Mouse (Mus musculus): ENCODE results near the gene Gnat1.
A peak's percentile ranks its signal among the peaks of the same experiment; 100 is the strongest.

Gnat1 gene

DNA sequence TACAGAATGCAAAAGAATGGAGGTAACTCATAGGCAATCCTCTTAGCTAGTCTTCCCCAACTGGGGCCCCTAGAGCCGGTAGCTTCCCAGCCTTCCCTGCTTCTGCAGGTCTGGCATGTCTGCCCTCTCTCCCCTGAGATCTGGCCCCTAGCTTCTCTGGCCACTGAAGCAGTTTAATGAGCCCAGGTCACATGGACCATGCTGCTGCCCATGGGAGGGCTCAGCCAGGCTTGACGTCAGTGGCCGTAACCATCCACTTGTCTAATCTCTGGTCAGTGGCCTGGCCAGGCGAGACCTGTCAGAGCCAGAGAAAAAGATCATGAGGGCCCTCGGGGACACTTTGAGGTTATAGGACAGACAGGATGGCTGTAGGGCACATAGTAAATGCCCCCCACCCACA, 9.3 kb downstream of the Gnat1 start:
- no peak for DNase-seq

- no peak for DNase-seq
These were observed 10.0 kb downstream of the Gnat1 start, which contains the start of gene Slc38a3 for GRCm38 (mm10) chr9:107669480-107669945. Gene Slc38a3 (minus strand): TSS chr9:107669530.

- DNase-seq: no peak
These were observed 10.6 kb downstream of the Gnat1 start for GRCm38 (mm10) chr9:107668916-107669315.

- DNase-seq: no peak
These were observed 11.5 kb downstream of the Gnat1 start for GRCm38 (mm10) chr9:107668011-107668410.

GRCm38 (mm10) chr9:107667219-107667618, 12.3 kb downstream of the Gnat1 start:
- peak; percentile 51 for DNase-seq

DNA sequence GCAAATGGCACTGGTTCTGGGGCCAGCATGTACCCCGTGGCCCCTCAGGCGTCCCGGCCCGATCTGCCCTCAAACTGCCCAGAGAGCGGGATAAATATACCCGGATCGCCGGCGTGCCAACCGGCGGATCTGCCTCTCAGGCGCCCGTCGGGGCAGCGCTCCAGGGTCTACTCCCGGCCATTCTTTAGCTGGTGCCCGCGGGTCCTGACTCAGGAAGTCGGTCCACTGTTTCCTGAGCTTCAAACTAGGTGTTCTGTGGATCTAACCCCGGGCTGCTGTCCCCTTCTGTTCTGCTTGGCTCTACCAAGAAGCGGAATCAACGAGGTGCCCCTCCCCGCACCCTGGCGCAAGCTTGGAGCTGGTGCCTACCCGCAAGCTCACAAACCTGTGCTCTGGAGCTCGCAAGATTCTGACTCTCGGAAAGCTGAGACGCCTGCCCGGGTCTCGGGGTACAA, 12.7 kb downstream of the Gnat1 start:
- DNase-seq: no peak

- no peak for DNase-seq
These were observed 14.2 kb downstream of the Gnat1 start for GRCm38 (mm10) chr9:107665308-107665707.

- no peak for DNase-seq
These were observed 16.0 kb downstream of the Gnat1 start for GRCm38 (mm10) chr9:107663525-107663924.

- DNase-seq: no peak
These were observed 17.2 kb downstream of the Gnat1 start for GRCm38 (mm10) chr9:107662342-107662741.

DNA sequence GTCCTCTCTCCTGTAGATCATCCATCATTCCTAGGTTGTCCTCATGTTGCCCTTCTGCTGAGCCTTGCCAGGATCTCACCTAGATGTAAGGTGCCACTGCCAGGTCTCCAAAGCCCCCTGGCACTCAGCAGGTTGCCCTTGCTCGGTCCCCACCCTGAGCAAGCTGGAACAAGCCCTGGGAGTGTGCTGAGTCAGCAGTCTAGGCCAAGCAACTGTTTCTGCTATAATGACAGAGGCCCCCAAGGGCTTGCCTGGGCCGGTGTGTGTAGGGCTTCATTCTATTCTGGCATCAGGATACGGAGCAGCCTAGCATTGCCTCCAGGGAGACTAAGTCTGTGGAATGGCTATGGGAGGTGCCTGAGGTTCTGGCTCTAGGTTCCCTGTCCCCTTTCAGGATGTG, 18.7 kb downstream of the Gnat1 start:
- no peak for DNase-seq

GRCm38 (mm10) chr9:107659961-107660360, 19.6 kb downstream of the Gnat1 start:
- DNase-seq: no peak

DNA sequence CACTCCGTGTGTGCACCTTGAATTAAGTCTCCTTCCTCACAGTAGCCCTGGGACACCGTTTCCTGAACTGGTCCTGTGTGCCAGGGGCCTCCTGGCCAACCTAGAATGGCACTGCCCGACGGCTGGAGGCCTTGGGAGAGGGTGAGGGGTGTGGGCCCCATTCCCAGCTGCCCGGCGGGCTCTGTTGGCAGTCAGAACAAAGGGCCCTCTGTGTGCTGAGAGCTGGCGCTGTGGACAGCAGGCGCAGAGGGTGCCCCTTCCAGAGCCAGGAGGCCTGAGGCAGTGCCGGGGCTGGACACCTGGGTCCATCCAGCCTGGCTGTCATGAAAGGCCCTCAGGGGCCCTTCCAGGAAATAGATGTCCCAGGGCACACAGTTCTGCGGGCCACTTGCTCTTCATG, 20.0 kb downstream of the Gnat1 start:
- DNase-seq: no peak

DNA sequence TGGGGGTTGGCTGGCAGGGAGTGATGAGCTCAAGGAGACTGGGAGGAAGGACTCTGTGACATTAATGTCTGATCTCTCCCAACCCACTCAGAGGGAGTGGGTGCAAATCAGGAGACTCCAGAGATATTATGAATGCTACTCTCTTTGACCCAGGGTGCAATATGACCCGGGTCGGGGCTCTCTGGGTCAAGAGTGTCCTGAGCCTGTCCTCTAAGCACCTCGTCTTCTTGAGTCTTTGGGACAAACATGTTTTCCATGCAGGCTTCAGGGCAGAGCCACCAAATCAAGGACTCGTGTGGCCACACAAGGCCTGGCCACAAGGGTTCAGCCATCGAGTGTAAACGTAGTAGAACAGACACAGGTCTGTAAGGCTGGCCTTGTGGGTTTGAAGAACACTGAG, 21.4 kb downstream of the Gnat1 start:
- DNase-seq: no peak

- DNase-seq: no peak
These were observed 22.4 kb downstream of the Gnat1 start for GRCm38 (mm10) chr9:107657144-107657543.

GRCm38 (mm10) chr9:107654585-107654984, 24.9 kb downstream of the Gnat1 start:
- no peak for DNase-seq

GRCm38 (mm10) chr9:107653474-107653873, 26.0 kb downstream of the Gnat1 start:
- DNase-seq: no peak

GRCm38 (mm10) chr9:107650708-107651481, 28.6 kb downstream of the Gnat1 start:
- no peak for DNase-seq

DNA sequence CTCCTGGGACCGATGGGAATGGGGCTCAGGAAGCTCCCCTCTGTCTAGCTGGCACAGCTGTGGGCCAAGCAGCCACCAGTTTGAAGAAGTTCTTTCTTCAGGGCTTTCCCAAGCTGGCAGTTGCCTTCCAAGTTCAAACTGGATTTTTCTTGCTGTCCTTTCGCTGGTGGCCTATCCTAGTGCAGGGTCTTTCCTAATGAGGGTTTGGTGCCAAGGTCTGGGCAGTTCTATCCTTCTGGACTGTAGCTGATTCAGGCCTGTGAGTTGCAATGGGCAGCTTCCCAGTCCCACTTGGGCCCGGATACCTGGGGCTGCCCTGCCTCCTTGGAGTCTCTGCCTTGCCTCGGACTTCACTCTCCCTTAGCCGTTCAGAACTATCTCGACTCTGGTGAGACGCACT, 29.3 kb downstream of the Gnat1 start:
- no peak for DNase-seq

DNA sequence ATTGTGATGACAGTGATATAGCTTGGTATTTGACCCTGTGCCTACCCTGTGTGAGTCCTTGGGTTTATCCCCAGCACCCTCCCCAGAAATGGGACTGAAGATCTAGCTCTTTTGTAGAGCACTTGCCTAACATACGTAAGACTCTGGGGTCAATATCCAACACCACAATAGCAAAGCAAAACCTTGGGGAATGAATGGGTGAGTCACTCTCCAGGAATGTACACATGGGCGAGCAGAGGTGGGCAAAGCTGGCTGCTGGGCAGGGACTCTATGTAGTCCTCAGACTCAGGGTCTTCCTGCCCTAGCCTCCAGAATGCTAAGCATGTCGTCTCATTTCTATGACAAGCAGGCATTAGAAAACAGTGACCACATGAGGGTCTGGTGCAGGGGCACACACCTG, 30.7 kb downstream of the Gnat1 start:
- no peak for DNase-seq

GRCm38 (mm10) chr9:107646975-107647374, 32.5 kb downstream of the Gnat1 start:
- no peak for DNase-seq

DNA sequence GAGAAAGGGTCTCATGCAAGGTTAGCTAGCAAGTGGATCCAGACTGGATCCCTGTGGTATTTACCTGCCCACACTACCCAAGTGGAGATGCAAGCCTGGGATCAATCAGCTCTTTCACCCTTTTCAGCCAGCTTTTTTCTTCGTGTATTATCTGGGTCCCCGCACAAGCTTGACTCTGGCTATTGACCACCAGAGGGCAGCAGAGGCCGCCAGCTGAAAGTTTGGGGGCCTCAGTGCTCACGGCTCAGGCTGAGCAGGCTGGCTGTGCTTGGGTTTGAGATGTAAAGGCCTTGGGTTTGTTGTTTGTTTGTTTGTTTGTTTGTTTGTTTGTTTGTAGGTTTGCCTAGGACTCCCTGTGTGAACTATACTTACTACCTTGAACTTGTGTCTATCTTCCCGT, 33.9 kb downstream of the Gnat1 start:
- peak; percentile 90 for DNase-seq

DNA sequence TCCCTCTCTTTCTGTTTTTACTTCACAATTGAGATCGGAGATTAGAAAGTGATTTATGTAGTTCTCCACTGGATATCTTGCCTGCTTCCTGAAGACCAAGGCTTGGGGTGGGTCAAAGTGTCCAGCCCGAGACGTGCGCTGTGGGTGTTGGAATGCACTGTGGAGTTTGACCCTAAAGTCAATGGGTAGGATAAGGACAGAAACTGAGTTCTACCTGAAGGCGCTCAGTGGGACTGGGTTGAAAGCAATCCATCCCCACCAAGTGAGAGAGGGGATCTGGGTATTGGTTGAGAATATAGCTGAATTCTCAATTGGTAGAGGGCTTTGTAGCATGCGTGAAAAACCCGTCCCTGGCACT, 34.4 kb downstream of the Gnat1 start:
- DNase-seq: no peak

- peak; percentile 98 for DNase-seq
These were observed 34.9 kb downstream of the Gnat1 start for GRCm38 (mm10) chr9:107644495-107645152.

- DNase-seq: no peak
These were observed 35.8 kb downstream of the Gnat1 start for GRCm38 (mm10) chr9:107643544-107644214.
